Mouse (Mus musculus): Measurements from ENCODE around the gene Serpinb6e.

Serpinb6e gene

GRCm38 (mm10) chr13:33843308-33843707 lies at the start of gene Serpinb6e:
Gene Serpinb6e (minus strand): TSS chr13:33843408.
- DNase-seq (ENCODE audit: low read depth in 2 of 2, low spot score in 2 of 2) = no peak

GRCm38 (mm10) chr13:33830751-33831150 lies 12.5 kb downstream of the Serpinb6e start:
- DNase-seq (ENCODE audit: low read depth in 2 of 2, low spot score in 2 of 2) = no peak

- DNase-seq (ENCODE audit: low read depth in 2 of 2, low spot score in 2 of 2) = no peak
Measured at GRCm38 (mm10) chr13:33823421-33823820, 19.8 kb downstream of the Serpinb6e start.

DNA sequence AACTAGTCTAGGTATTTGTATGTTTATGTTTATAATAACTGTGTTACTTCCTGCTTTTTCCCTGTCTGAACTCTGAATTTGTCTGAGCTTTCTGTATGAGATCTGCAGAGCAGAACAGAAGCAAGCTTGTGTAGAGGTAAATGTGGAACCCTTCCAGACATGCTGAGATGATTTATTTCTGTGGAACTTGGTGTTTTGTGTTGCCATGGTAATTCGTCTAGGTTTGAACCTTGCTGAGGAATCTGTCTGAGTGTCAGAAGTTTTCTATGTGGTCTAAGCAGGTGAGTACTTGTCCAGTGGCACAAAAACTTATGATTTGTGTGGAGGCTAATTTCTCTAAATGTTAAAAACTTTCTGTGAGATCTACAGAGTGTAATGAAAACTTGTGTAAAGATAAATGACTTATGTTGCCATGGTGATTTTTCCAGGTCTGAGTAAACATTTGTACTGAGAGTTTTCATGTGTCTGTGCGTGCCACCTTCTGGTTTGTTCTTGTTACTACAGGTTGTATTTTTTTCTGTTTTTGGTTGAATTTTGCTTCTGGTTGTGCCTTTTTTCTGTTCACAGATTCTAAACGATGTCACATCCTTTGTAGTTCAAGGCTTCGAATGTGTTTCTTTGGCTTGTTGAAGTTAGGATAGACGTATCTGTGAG lies 21.6 kb downstream of the Serpinb6e start:
- DNase-seq (ENCODE audit: low read depth in 2 of 2, low spot score in 2 of 2) = no peak
